Comparison of ENCODE assay signal across 11 mouse cellular contexts in the genomic region with DNA sequence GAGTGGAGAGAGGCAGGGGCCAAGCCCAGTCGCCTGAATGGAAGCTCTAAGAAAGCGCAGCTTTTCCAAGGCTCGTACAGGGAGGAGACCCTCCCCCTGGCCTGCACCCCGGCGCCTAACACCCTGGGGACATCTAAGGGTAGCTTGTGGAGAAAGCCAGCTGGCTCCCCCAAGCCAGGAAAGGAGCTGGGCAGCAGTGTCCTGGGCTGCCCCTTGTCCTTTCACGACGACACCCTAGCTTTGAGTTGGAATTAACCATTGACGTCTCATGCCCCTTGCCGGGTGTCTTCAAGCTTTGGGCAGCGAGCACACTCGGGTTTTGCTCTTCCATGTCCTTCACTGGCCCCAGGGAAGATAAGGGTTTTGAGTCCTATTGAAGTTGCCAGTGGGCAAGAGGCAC. TPM values are rescaled to one million over a fixed set of nuclear protein-coding genes. Genes with fewer than 3 reads are reported as not detected.
DNase-seq lines count a peak whose midpoint lies in the region; ATAC-seq and TF ChIP-seq lines count a peak whose summit lies in the region.
"Had no signal": no experiment of that assay in that cellular context is flagged by ENCODE, and none has a peak within 500 bp of the region (broad histone marks: within the 10 kb centered on the region; RNA-seq: fewer than 3 reads in every experiment).

No protein-coding gene starts in this region.

- DNase-seq in heart, postnatal 14 days, result no peak
- DNase-seq in embryonic facial prominence, embryonic 10.5 days (ENCODE audit: low spot score), result no peak
- no peak for DNase-seq in liver, embryonic 11.5 days (ENCODE audit: low spot score)
- no peak for DNase-seq in Muller cell, postnatal 12 days (ENCODE audit: inconsistent ontology term)
- no peak for DNase-seq in ovary, postnatal 14 days (ENCODE audit: low spot score)
- no peak for DNase-seq in midbrain, embryonic 11.5 days (ENCODE audit: low spot score, missing footprints)
- DNase-seq: lung, embryonic 14.5 days had no signal

- no peak for ATAC-seq in heart, embryonic 13.5 days (ENCODE audit: extremely low read depth, insufficient number of reproducible peaks, low FRiP score, low TSS enrichment)
- ATAC-seq in liver, embryonic 11.5 days (replicated peaks; ENCODE audit: low FRiP score), result no peak
- no peak for ATAC-seq in midbrain, embryonic 11.5 days (ENCODE audit: low FRiP score)

- peaks cover 48% of the 10 kb centered on the region for H3K4me1 ChIP-seq in heart, embryonic 13.5 days
- H3K4me1 ChIP-seq in E14TG2a.4 (replicated peaks; ENCODE audit: low read depth, low read length), result peaks cover 74% of the 10 kb centered on the region
- peaks cover 37% of the 10 kb centered on the region for H3K4me1 ChIP-seq in embryonic facial prominence, embryonic 10.5 days
- H3K4me1 ChIP-seq in liver, embryonic 11.5 days (replicated peaks; ENCODE audit: control insufficient read depth, insufficient read depth, low read length), result peaks cover 33% of the 10 kb centered on the region
- H3K4me1 ChIP-seq in midbrain, embryonic 11.5 days (ENCODE audit: control insufficient read depth, insufficient read depth, low read length), result peaks cover 17% of the 10 kb centered on the region

- H3K27me3 ChIP-seq in heart, embryonic 13.5 days (replicated peaks), result no peaks in the 10 kb centered on the region
- no peaks in the 10 kb centered on the region for H3K27me3 ChIP-seq in E14TG2a.4 (ENCODE audit: insufficient read depth, low read length)
- no peaks in the 10 kb centered on the region for H3K27me3 ChIP-seq in embryonic facial prominence, embryonic 10.5 days (replicated peaks; ENCODE audit: low read depth, poor library complexity, severe bottlenecking)
- no peaks in the 10 kb centered on the region for H3K27me3 ChIP-seq in liver, embryonic 11.5 days (replicated peaks; ENCODE audit: control insufficient read depth, insufficient read depth, low read length)
- H3K27me3 ChIP-seq in midbrain, embryonic 11.5 days (ENCODE audit: control insufficient read depth, insufficient read depth, low read length), result no peaks in the 10 kb centered on the region

- no peaks in the 10 kb centered on the region for H3K9me3 ChIP-seq in heart, embryonic 13.5 days
- no peaks in the 10 kb centered on the region for H3K9me3 ChIP-seq in E14TG2a.4 (ENCODE audit: low read length)
- no peaks in the 10 kb centered on the region for H3K9me3 ChIP-seq in embryonic facial prominence, embryonic 10.5 days
- no peaks in the 10 kb centered on the region for H3K9me3 ChIP-seq in liver, embryonic 11.5 days (ENCODE audit: control insufficient read depth, low read length)
- no peaks in the 10 kb centered on the region for H3K9me3 ChIP-seq in midbrain, embryonic 11.5 days (ENCODE audit: control insufficient read depth, low read length)

- peak overlapping the region; percentile 96 for H3K9ac ChIP-seq in heart, embryonic 13.5 days
- peak overlapping the region; percentile 18 for H3K9ac ChIP-seq in liver, embryonic 11.5 days (ENCODE audit: low read depth, low read length)
- H3K9ac ChIP-seq in midbrain, embryonic 11.5 days (ENCODE audit: low read length), result no peak overlapping the region
- H3K9ac ChIP-seq: lung, embryonic 14.5 days had no signal

- 72% methylated on average over 11 of the region's 11 CpGs for WGBS in heart, embryonic 13.5 days
- WGBS in embryonic facial prominence, embryonic 10.5 days, result 87% methylated on average over 11 of the region's 11 CpGs
- WGBS in liver, embryonic 11.5 days, result 83% methylated on average over 11 of the region's 11 CpGs
- WGBS in midbrain, embryonic 11.5 days, result 89% methylated on average over 11 of the region's 11 CpGs

- TF ChIP-seq CTCF in E14TG2a.4 (conservative IDR thresholded peaks at IDR 0.05; ENCODE audit: low read length), result no peak

- peak overlapping the region; percentile 88 for H3K4me2 ChIP-seq in heart, embryonic 13.5 days
- peak overlapping the region; percentile 91; the same call in 1 of the 2 replicates for H3K4me2 ChIP-seq in liver, embryonic 11.5 days
- no peak overlapping the region for H3K4me2 ChIP-seq in midbrain, embryonic 11.5 days

- peaks cover 37% of the 10 kb centered on the region for H3K36me3 ChIP-seq in heart, embryonic 13.5 days
- H3K36me3 ChIP-seq in E14TG2a.4 (ENCODE audit: insufficient read depth, low read length), result peaks cover 62% of the 10 kb centered on the region
- peaks cover 51% of the 10 kb centered on the region for H3K36me3 ChIP-seq in embryonic facial prominence, embryonic 10.5 days (replicated peaks)
- H3K36me3 ChIP-seq in liver, embryonic 11.5 days (ENCODE audit: control insufficient read depth, insufficient read depth, low read length), result peaks cover 14% of the 10 kb centered on the region
- peaks cover 11% of the 10 kb centered on the region; the same call in 1 of the 2 replicates for H3K36me3 ChIP-seq in midbrain, embryonic 11.5 days (ENCODE audit: control insufficient read depth, insufficient read depth, low read length)

- intact Hi-C loops in heart, postnatal 14 days (cut with DNase I), result no loop called here

- peak overlapping the region; percentile 91 for H3K4me3 ChIP-seq in heart, embryonic 13.5 days
- H3K4me3 ChIP-seq in E14TG2a.4 (replicated peaks; ENCODE audit: low read length), result peak overlapping the region; percentile 94
- 0 out of 2 replicates have a peak overlapping the region, but pooled peaks have one; percentile 98 for H3K4me3 ChIP-seq in embryonic facial prominence, embryonic 10.5 days
- no peak overlapping the region; the same call in 1 of the 2 replicates for H3K4me3 ChIP-seq in liver, embryonic 11.5 days (ENCODE audit: low read depth, low read length)
- H3K4me3 ChIP-seq in midbrain, embryonic 11.5 days (ENCODE audit: low read depth, low read length), result no peak overlapping the region

- peak overlapping the region; percentile 94 for H3K27ac ChIP-seq in heart, embryonic 13.5 days (replicated peaks)
- H3K27ac ChIP-seq in embryonic facial prominence, embryonic 10.5 days (replicated peaks), result no peak overlapping the region
- peak overlapping the region; percentile 94; the same call in 1 of the 2 replicates for H3K27ac ChIP-seq in liver, embryonic 11.5 days (ENCODE audit: low read depth, low read length)
- no peak overlapping the region for H3K27ac ChIP-seq in midbrain, embryonic 11.5 days (ENCODE audit: low read depth, low read length)

RNA-seq across cellular contexts. Expression of gene Ubald2, which starts 3.6 kb away (rescaled TPM):
- 31.0 and 32.3 TPM in 2 replicates for polyA plus RNA-seq in heart, embryonic 13.5 days (2015; fragmentation: Nextera tagmentation; extraction: Ambion mirVana)
- 10 to 100 TPM; 41.2 to 42.9 TPM for total RNA-seq in heart, postnatal 14 days (2021)
- polyA plus RNA-seq in embryonic facial prominence, embryonic 10.5 days (2016; fragmentation: Nextera tagmentation; extraction: Ambion mirVana), result 43.7 and 46.4 TPM in 2 replicates
- 78.6 and 80.2 TPM in 2 replicates for polyA plus RNA-seq in liver, embryonic 11.5 days (2014; fragmentation: Nextera tagmentation; extraction: Ambion mirVana)
- 72.3 and 83.0 TPM in 2 replicates for polyA plus RNA-seq in midbrain, embryonic 11.5 days (2014; fragmentation: Nextera tagmentation; extraction: Ambion mirVana)

RNA-seq across cellular contexts. Expression of gene Rnf157, which starts 24.7 kb away (rescaled TPM):
- 4.0 and 6.1 TPM in 2 replicates for polyA plus RNA-seq in heart, embryonic 13.5 days (2015; fragmentation: Nextera tagmentation; extraction: Ambion mirVana)
- 1 to 10 TPM; 5.8 to 8.8 TPM for total RNA-seq in heart, postnatal 14 days (2021)
- 12.7 and 15.7 TPM in 2 replicates for polyA plus RNA-seq in embryonic facial prominence, embryonic 10.5 days (2016; fragmentation: Nextera tagmentation; extraction: Ambion mirVana)
- 5.0 and 6.8 TPM in 2 replicates for polyA plus RNA-seq in liver, embryonic 11.5 days (2014; fragmentation: Nextera tagmentation; extraction: Ambion mirVana)
- polyA plus RNA-seq in midbrain, embryonic 11.5 days (2014; fragmentation: Nextera tagmentation; extraction: Ambion mirVana), result 17.8 and 18.1 TPM in 2 replicates

RNA-seq across cellular contexts. Expression of gene Qrich2, which starts 28.5 kb away (rescaled TPM):
- not detected in 2 replicates for polyA plus RNA-seq in heart, embryonic 13.5 days (2015; fragmentation: Nextera tagmentation; extraction: Ambion mirVana)
- total RNA-seq in heart, postnatal 14 days (2021), result not detected
- polyA plus RNA-seq in embryonic facial prominence, embryonic 10.5 days (2016; fragmentation: Nextera tagmentation; extraction: Ambion mirVana), result 0.23 and 0.44 TPM in 2 replicates
- 0.16 TPM in 1 of 2 replicates, not detected in the other for polyA plus RNA-seq in liver, embryonic 11.5 days (2014; fragmentation: Nextera tagmentation; extraction: Ambion mirVana)
- 0.08 and 0.14 TPM in 2 replicates for polyA plus RNA-seq in midbrain, embryonic 11.5 days (2014; fragmentation: Nextera tagmentation; extraction: Ambion mirVana)
- total RNA-seq: adrenal gland, postnatal 36 days; gastrocnemius, adult 8-10 months had no signal

RNA-seq across cellular contexts. Expression of gene Prpsap1, which starts 56.5 kb away (rescaled TPM):
- 90.2 and 102 TPM in 2 replicates for polyA plus RNA-seq in heart, embryonic 13.5 days (2015; fragmentation: Nextera tagmentation; extraction: Ambion mirVana)
- total RNA-seq in heart, postnatal 14 days (2021), result 10 to 100 TPM; 41.5 to 45.4 TPM
- 233 and 242 TPM in 2 replicates for polyA plus RNA-seq in embryonic facial prominence, embryonic 10.5 days (2016; fragmentation: Nextera tagmentation; extraction: Ambion mirVana)
- 133 and 135 TPM in 2 replicates for polyA plus RNA-seq in liver, embryonic 11.5 days (2014; fragmentation: Nextera tagmentation; extraction: Ambion mirVana)
- polyA plus RNA-seq in midbrain, embryonic 11.5 days (2014; fragmentation: Nextera tagmentation; extraction: Ambion mirVana), result 173 and 183 TPM in 2 replicates

Comparison
In these comparisons a context has a peak if more than half of its experiments do, and no peak if none do; other contexts are left out.
1. H3K27ac ChIP-seq: peak in heart, embryonic 13.5 days (single experiment) and liver, embryonic 11.5 days (single experiment); none in embryonic facial prominence, embryonic 10.5 days (single experiment) and midbrain, embryonic 11.5 days (single experiment).
2. H3K4me3 ChIP-seq: peak in heart, embryonic 13.5 days (single experiment), E14TG2a.4 (single experiment) and embryonic facial prominence, embryonic 10.5 days (single experiment); none in liver, embryonic 11.5 days (single experiment) and midbrain, embryonic 11.5 days (single experiment).